Mouse (Mus musculus) olfactory bulb, adult 2 months (tissue): Measurements from ENCODE around the gene Ascl3.

Experiments
- CTCF ChIP-seq: fragments of 200-500 bp; IDR thresholded peaks from 2 replicates; pipeline ENCODE4 v1.5.1; 2012; ENCODE audit warnings: low read depth, mild to moderate bottlenecking, low read length, moderate library complexity; ENCODE audit not compliant: insufficient read depth
- POLR2A ChIP-seq: fragments of 200-500 bp; IDR thresholded peaks from 2 replicates; pipeline ENCODE4 v1.6.1; 2012; ENCODE audit warnings: mild to moderate bottlenecking, low read depth, low read length, moderate library complexity; ENCODE audit not compliant: insufficient read depth

GRCm38 (mm10) chr7:109710069-109710468, 21.5 kb downstream of the Ascl3 start:
- TF ChIP-seq POLR2A (no peak), CTCF (no peak)
